In the genomic region with DNA sequence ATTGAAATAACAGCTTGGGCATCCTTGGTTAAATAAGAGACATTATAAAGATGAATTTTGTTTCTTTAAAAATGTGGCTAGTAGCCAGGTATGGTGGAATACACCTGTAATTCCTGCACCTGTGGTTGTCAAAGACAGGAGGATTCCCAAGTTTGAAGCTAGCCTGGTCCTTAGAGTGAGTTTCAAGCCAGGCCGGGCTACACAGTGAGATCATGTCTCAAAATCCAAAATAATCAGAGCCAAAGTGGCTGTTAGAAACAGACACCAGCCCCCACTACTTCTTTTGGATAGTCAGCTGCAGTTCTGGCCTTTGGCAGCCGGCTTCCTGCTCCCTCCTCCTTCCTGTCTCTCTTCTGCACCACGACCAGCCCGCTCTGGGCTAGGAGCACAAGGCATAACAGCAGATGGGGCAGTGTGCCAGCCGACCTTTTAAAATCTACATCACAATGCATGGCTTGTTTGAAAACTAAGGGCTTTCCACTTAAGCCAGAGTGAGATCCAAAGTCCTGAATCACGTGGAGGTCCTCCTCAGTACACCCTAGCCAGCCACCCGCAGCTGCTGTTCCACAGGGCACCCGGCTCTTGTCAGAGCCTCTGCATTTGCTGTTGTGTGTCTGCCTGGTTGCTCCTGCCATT, we compare ENCODE assay signal across 8 mouse cellular contexts.
DNase-seq lines count a peak whose midpoint lies in the region; ATAC-seq and TF ChIP-seq lines count a peak whose summit lies in the region.

No protein-coding gene starts in this region.

- no peak overlapping the region for H3K27ac ChIP-seq in intestine, embryonic 14.5 days (ENCODE audit: low read depth)
- no peak overlapping the region for H3K27ac ChIP-seq in intestine, postnatal 0 days (ENCODE audit: low read depth, low read length)
- no peak overlapping the region for H3K27ac ChIP-seq in forebrain, embryonic 14.5 days (ENCODE audit: low read depth, low read length)
- H3K27ac ChIP-seq in hindbrain, embryonic 11.5 days (ENCODE audit: low read depth, low read length) = no peak overlapping the region
- peak overlapping the region; percentile 32; the same call in 1 of the 2 replicates for H3K27ac ChIP-seq in midbrain, embryonic 13.5 days
- no peak overlapping the region for H3K27ac ChIP-seq in liver, embryonic 11.5 days (ENCODE audit: low read depth, low read length)

- H3K9ac ChIP-seq in intestine, embryonic 14.5 days (ENCODE audit: low read length) = no peak overlapping the region
- H3K9ac ChIP-seq in intestine, postnatal 0 days (ENCODE audit: low read depth, low read length) = no peak overlapping the region
- H3K9ac ChIP-seq in forebrain, embryonic 14.5 days (ENCODE audit: low read length) = peak overlapping the region; percentile 13; the same call in 1 of the 2 replicates
- no peak overlapping the region for H3K9ac ChIP-seq in hindbrain, embryonic 11.5 days (ENCODE audit: low read depth, low read length)
- H3K9ac ChIP-seq in midbrain, embryonic 13.5 days (replicated peaks) = no peak overlapping the region
- H3K9ac ChIP-seq in liver, embryonic 11.5 days (ENCODE audit: low read depth, low read length) = no peak overlapping the region

- H3K4me1 ChIP-seq in intestine, embryonic 14.5 days (replicated peaks; ENCODE audit: control insufficient read depth, insufficient read depth, low read length) = peaks cover 24% of the 10 kb centered on the region
- no peaks in the 10 kb centered on the region; the same call in 1 of the 2 replicates for H3K4me1 ChIP-seq in intestine, postnatal 0 days (replicated peaks; ENCODE audit: control insufficient read depth, insufficient read depth, low read length)
- H3K4me1 ChIP-seq in forebrain, embryonic 14.5 days (ENCODE audit: control insufficient read depth, insufficient read depth, low read length) = peaks cover 7% of the 10 kb centered on the region
- H3K4me1 ChIP-seq in hindbrain, embryonic 11.5 days (replicated peaks; ENCODE audit: control insufficient read depth, insufficient read depth, low read length) = no peaks in the 10 kb centered on the region
- H3K4me1 ChIP-seq in midbrain, embryonic 13.5 days (replicated peaks) = peaks cover 17% of the 10 kb centered on the region
- H3K4me1 ChIP-seq in liver, embryonic 11.5 days (replicated peaks; ENCODE audit: control insufficient read depth, insufficient read depth, low read length) = peaks cover 4% of the 10 kb centered on the region; the same call in 1 of the 2 replicates

- no peak overlapping the region for H3K4me3 ChIP-seq in intestine, embryonic 14.5 days (ENCODE audit: low read depth, low read length)
- H3K4me3 ChIP-seq in intestine, postnatal 0 days (ENCODE audit: low read depth, low read length) = no peak overlapping the region
- H3K4me3 ChIP-seq in forebrain, embryonic 14.5 days (ENCODE audit: low read depth, low read length) = no peak overlapping the region
- no peak overlapping the region for H3K4me3 ChIP-seq in hindbrain, embryonic 11.5 days (ENCODE audit: low read depth, low read length)
- no peak overlapping the region for H3K4me3 ChIP-seq in midbrain, embryonic 13.5 days (replicated peaks)
- no peak overlapping the region for H3K4me3 ChIP-seq in liver, embryonic 11.5 days (ENCODE audit: low read depth, low read length)

- no peak overlapping the region for H3K4me2 ChIP-seq in intestine, embryonic 14.5 days (ENCODE audit: low read length)
- H3K4me2 ChIP-seq in intestine, postnatal 0 days (replicated peaks; ENCODE audit: low read depth) = no peak overlapping the region
- 0 out of 2 replicates have a peak overlapping the region, but pooled peaks have one; percentile 5 for H3K4me2 ChIP-seq in forebrain, embryonic 14.5 days (ENCODE audit: low read length)
- H3K4me2 ChIP-seq in hindbrain, embryonic 11.5 days (replicated peaks; ENCODE audit: low read depth, low read length) = no peak overlapping the region
- H3K4me2 ChIP-seq in midbrain, embryonic 13.5 days (replicated peaks) = no peak overlapping the region
- no peak overlapping the region for H3K4me2 ChIP-seq in liver, embryonic 11.5 days

- H3K9me3 ChIP-seq in intestine, embryonic 14.5 days (ENCODE audit: control insufficient read depth, low read length) = no peaks in the 10 kb centered on the region
- H3K9me3 ChIP-seq in intestine, postnatal 0 days (ENCODE audit: control insufficient read depth) = no peaks in the 10 kb centered on the region
- no peaks in the 10 kb centered on the region for H3K9me3 ChIP-seq in forebrain, embryonic 14.5 days (replicated peaks; ENCODE audit: control insufficient read depth, low read length)
- no peaks in the 10 kb centered on the region for H3K9me3 ChIP-seq in hindbrain, embryonic 11.5 days (ENCODE audit: control insufficient read depth, low read length)
- H3K9me3 ChIP-seq in midbrain, embryonic 13.5 days = no peaks in the 10 kb centered on the region
- H3K9me3 ChIP-seq in liver, embryonic 11.5 days (ENCODE audit: control insufficient read depth, low read length) = no peaks in the 10 kb centered on the region

- no peaks in the 10 kb centered on the region for H3K27me3 ChIP-seq in intestine, embryonic 14.5 days (replicated peaks; ENCODE audit: control insufficient read depth, insufficient read depth, low read length)
- no peaks in the 10 kb centered on the region for H3K27me3 ChIP-seq in intestine, postnatal 0 days (replicated peaks; ENCODE audit: control insufficient read depth, insufficient read depth, low read length)
- H3K27me3 ChIP-seq in forebrain, embryonic 14.5 days (replicated peaks; ENCODE audit: control insufficient read depth, insufficient read depth, low read length) = no peaks in the 10 kb centered on the region
- no peaks in the 10 kb centered on the region for H3K27me3 ChIP-seq in hindbrain, embryonic 11.5 days (ENCODE audit: control insufficient read depth, insufficient read depth, low read length)
- no peaks in the 10 kb centered on the region for H3K27me3 ChIP-seq in midbrain, embryonic 13.5 days
- H3K27me3 ChIP-seq in liver, embryonic 11.5 days (replicated peaks; ENCODE audit: control insufficient read depth, insufficient read depth, low read length) = no peaks in the 10 kb centered on the region

- no peaks in the 10 kb centered on the region for H3K36me3 ChIP-seq in intestine, embryonic 14.5 days (ENCODE audit: control insufficient read depth, insufficient read depth, low read length)
- H3K36me3 ChIP-seq in intestine, postnatal 0 days (ENCODE audit: control insufficient read depth, insufficient read depth) = no peaks in the 10 kb centered on the region
- H3K36me3 ChIP-seq in forebrain, embryonic 14.5 days (ENCODE audit: control insufficient read depth, insufficient read depth, low read length) = no peaks in the 10 kb centered on the region
- H3K36me3 ChIP-seq in hindbrain, embryonic 11.5 days (ENCODE audit: control insufficient read depth, insufficient read depth, low read length) = no peaks in the 10 kb centered on the region
- no peaks in the 10 kb centered on the region for H3K36me3 ChIP-seq in midbrain, embryonic 13.5 days
- no peaks in the 10 kb centered on the region for H3K36me3 ChIP-seq in liver, embryonic 11.5 days (ENCODE audit: control insufficient read depth, insufficient read depth, low read length)

- DNase-seq in intestine, embryonic 14.5 days (ENCODE audit: low spot score) = no peak
- DNase-seq in forebrain, embryonic 14.5 days (ENCODE audit: low spot score) = peak; percentile 95
- DNase-seq in hindbrain, embryonic 11.5 days (ENCODE audit: low spot score) = peak; percentile 47
- DNase-seq in layer of hippocampus, postnatal 36 days = peak; percentile 36 to 48
- DNase-seq in thymus, postnatal 4 days = peak; percentile 47
- DNase-seq in liver, embryonic 11.5 days (ENCODE audit: low spot score) = no peak

- TF ChIP-seq CTCF in intestine, postnatal 0 days (IDR thresholded peaks at IDR 0.05; ENCODE audit: low read depth) = no peak

- ATAC-seq in intestine, embryonic 14.5 days (replicated peaks; ENCODE audit: low FRiP score, low TSS enrichment, low read depth) = 0 out of 2 replicates have a peak, but pooled peaks have one; percentile 66
- ATAC-seq in intestine, postnatal 0 days = no peak
- ATAC-seq in forebrain, embryonic 14.5 days = peak; percentile 92
- peak; percentile 66 for ATAC-seq in hindbrain, embryonic 11.5 days (ENCODE audit: low FRiP score)
- peak; percentile 92 for ATAC-seq in midbrain, embryonic 13.5 days
- no peak for ATAC-seq in liver, embryonic 11.5 days (replicated peaks; ENCODE audit: low FRiP score)

- 32% methylated on average over 8 of the region's 8 CpGs for WGBS in intestine, embryonic 14.5 days
- 32% methylated on average over 8 of the region's 8 CpGs for WGBS in intestine, postnatal 0 days
- WGBS in forebrain, embryonic 14.5 days = 9% methylated on average over 8 of the region's 8 CpGs
- WGBS in hindbrain, embryonic 11.5 days = 28% methylated on average over 8 of the region's 8 CpGs
- whole genome bisulfite sequencing in midbrain, embryonic 13.5 days = 9% methylated on average over 8 of the region's 8 CpGs
- 41% methylated on average over 8 of the region's 8 CpGs for WGBS in liver, embryonic 11.5 days

Comparison
In these comparisons a context has a peak if more than half of its experiments do, and no peak if none do; other contexts are left out.
1. ATAC-seq: peak in intestine, embryonic 14.5 days (single experiment), forebrain, embryonic 14.5 days (single experiment), hindbrain, embryonic 11.5 days (single experiment) and midbrain, embryonic 13.5 days (single experiment); none in intestine, postnatal 0 days (single experiment) and liver, embryonic 11.5 days (single experiment).
2. DNase-seq: peak in forebrain, embryonic 14.5 days (single experiment), hindbrain, embryonic 11.5 days (single experiment), layer of hippocampus, postnatal 36 days (2 of 2) and thymus, postnatal 4 days (single experiment); none in intestine, embryonic 14.5 days (single experiment) and liver, embryonic 11.5 days (single experiment).